Mouse (Mus musculus): ENCODE measurements around the gene Coasy.

Coasy gene

DNA sequence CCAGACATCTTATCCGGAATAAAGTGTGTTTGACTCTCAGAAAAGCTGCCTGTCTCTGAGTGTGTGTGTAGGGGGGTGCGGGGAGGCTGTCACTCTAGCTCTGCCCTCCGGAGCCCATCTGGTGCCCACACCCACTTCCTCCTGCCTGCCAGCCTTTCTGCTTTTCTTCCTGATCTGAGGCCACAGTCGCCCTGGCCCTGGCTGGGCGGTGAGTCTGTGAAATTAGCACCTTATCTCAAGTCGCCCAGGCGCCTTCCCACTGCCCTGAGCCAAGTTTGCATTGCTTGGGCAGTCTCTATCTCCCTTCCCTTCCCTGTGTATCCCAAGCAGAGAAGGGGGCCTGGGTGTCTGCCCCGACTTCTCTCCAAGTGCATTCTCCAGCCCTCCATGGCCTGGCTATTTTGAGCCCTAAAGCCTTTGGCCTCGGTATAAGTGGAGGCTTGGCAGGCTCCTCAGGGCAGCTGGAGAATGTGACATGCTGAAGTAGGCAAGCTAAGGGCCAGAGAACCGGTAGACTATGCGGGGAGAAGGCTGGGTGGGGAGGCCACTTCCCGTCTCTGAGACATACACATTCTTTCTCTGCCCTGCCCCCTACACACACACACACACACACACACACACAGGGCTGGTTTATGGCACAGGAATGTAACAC is 18.6 kb upstream of the Coasy start:
- DNase-seq, result peak; percentile 79

DNA sequence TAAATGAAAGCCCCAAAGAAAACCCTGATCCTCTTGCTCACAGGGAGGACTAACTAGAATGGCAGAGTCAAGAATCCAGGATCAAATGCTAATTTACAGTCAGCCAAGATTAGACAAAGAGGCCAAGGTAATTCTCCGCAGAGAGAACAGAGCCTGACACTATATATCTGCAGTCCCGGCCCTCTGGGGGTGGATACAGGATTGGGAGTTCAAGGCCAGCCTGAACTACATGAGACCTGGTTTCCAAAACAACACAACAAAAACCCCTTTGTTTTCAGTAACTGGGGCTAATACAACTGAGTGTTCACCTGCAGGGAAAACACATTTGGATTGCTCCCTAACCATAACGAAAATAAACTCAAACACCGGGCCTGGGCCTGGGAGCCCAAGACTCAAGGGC is 17.9 kb upstream of the Coasy start:
- no peak for DNase-seq

GRCm38 (mm10) chr11:101065002-101065401 is 17.4 kb upstream of the Coasy start:
- DNase-seq, result no peak

- peak; percentile 89 for DNase-seq
Observed at GRCm38 (mm10) chr11:101066549-101067412, 15.6 kb upstream of the Coasy start.

DNA sequence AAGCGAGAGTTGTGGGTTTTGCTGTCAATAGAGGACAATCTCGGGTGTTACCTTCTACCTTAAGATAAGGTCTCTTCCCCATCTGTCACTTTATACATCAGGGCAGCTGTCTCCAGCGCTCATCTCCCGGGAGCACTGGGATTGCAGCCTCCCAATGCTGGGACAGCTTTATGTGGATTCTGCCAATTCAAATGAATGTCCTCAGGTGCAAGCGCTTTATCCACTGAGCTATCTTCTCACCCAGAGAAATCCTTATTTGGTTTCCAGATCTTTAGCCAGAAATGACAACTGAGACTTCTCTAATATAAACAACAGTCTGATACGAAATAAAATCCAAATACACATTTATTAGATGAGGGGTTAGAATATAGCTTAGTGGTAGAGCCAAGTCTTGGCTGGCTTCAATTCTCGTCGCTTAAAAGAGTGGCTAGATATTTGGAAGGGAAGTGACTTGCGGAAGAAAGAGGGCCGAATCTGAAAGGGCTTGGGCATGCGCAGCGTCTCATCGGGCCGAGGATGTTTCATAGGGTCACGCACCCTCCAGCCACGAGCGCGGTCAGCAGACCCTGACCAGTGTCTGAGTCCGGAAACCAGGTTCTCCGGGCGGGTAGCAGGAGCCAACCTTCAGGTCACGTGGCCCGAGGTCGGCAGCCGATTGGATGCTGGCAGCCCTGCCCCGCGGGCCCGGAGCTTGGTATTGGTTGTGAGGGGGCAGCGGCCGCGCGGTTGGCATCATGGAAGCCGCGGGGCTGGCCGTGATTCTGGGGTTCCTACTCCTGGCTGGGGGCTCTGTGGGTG is 12.8 kb upstream of the Coasy start, which contains the start of gene Naglu:
Gene Naglu (plus strand): TSS at position 622 of the 798 bp plus-strand sequence.
- DNase-seq, result peak; percentile 96

DNA sequence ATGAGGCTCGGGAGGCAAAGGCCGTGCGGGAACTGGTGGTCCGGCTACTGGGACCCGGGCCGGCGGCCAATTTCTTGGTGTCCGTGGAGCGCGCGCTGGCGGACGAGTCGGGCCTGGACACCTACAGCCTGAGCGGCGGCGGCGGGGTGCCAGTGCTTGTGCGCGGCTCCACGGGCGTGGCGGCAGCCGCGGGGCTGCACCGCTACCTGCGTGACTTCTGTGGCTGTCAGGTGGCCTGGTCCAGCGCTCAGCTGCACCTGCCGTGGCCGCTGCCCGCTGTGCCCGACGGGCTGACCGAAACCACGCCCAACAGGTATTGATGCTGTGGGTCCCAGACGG is 12.2 kb upstream of the Coasy start:
- no peak for DNase-seq

DNA sequence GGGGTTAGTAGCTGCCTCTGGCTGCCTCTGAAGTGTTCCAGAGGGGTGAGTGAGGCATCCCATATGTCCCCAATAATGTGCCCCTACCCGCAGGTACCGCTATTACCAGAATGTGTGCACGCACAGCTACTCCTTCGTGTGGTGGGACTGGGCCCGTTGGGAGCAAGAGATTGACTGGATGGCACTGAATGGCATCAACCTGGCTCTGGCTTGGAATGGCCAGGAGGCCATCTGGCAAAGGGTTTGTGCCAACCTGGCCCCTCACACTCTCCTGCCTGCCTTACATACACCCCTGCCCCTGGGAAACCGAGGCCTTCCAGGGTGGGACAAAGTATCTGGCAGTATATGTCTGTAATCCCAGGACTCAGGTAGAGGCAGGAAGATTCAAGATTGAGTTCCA is 11.4 kb upstream of the Coasy start:
- DNase-seq, result no peak

DNA sequence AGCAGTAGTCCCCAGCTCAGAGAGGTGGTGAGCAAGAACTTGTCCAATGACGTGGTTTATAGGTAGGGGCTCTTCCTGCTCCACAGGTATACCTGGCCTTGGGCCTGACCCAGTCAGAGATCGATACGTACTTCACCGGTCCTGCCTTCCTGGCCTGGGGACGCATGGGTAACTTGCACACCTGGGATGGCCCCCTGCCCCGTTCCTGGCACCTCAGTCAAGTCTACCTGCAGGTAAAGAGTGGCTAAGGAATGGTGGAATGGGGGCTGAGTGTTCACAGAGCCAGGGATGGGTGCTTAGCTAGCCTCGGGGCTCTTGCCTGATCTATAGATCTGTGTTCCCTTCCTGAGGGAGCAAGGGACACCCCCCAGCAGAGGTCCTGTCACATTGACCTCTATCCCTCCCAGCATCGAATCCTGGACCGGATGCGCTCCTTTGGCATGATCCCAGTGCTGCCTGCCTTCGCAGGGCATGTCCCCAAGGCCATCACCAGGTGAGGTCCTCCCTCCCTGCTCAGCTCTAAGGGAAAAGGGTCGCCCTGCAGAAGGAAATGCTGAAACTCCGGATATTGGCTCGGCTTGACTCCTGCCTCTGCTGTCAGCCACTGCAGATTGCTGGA is 10.4 kb upstream of the Coasy start:
- DNase-seq, result no peak

DNA sequence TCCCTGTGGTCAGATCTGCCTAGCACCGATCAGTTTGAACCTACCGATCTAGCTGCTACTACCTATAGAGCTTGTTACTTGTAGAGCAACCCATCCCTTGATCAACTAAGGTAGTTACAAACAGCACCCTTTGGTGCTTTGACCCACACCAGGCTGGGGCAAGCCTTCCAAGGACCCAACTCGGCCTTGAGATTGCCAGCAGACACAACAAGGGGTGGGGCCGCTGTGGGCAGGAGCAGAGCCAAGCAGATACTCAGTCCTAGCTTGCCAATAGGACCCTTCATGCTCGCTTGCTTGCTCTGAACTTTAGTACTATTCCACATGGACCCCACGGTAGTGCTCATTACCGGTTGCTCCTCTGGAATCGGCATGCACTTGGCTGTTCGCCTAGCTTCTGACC is 4.2 kb upstream of the Coasy start, which contains the start of gene Hsd17b1:
Gene Hsd17b1 (plus strand): TSS at position 291 of the 400 bp plus-strand sequence.
- no peak for DNase-seq

- DNase-seq, result no peak
Observed at GRCm38 (mm10) chr11:101079746-101080145, 2.6 kb upstream of the Coasy start.

- DNase-seq, result no peak
Observed at GRCm38 (mm10) chr11:101080421-101080820, 1.9 kb upstream of the Coasy start.

- no peak for DNase-seq
Observed at GRCm38 (mm10) chr11:101081659-101082058, 706 bp upstream of the Coasy start.

- no peak for DNase-seq
Observed at GRCm38 (mm10) chr11:101083083-101083697, 825 bp downstream of the Coasy start.

DNA sequence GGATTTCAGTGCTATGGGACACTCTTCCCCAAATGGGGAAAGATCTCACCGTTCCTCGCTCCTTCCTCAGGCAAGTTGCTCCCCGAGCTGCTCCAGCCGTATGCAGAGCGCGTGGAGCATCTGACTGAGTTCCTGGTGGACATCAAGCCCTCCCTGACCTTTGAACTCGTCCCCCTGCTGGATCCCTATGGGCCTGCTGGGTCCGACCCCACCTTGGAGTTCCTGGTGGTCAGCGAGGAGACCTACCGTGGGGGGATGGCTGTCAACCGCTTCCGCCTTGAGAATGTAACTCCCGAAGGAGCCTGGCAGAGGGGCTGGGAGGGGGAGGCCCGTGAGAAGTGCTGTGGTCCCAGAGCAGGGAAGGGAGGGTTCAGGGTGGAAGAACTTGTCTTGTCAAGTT is 1.9 kb downstream of the Coasy start:
- no peak for DNase-seq

- no peak for DNase-seq
Observed at GRCm38 (mm10) chr11:101084811-101085210, 2.4 kb downstream of the Coasy start.

GRCm38 (mm10) chr11:101085617-101086322 is 3.4 kb downstream of the Coasy start:
- no peak for DNase-seq

- no peak for DNase-seq
Observed at GRCm38 (mm10) chr11:101086323-101086674, 3.9 kb downstream of the Coasy start.

DNA sequence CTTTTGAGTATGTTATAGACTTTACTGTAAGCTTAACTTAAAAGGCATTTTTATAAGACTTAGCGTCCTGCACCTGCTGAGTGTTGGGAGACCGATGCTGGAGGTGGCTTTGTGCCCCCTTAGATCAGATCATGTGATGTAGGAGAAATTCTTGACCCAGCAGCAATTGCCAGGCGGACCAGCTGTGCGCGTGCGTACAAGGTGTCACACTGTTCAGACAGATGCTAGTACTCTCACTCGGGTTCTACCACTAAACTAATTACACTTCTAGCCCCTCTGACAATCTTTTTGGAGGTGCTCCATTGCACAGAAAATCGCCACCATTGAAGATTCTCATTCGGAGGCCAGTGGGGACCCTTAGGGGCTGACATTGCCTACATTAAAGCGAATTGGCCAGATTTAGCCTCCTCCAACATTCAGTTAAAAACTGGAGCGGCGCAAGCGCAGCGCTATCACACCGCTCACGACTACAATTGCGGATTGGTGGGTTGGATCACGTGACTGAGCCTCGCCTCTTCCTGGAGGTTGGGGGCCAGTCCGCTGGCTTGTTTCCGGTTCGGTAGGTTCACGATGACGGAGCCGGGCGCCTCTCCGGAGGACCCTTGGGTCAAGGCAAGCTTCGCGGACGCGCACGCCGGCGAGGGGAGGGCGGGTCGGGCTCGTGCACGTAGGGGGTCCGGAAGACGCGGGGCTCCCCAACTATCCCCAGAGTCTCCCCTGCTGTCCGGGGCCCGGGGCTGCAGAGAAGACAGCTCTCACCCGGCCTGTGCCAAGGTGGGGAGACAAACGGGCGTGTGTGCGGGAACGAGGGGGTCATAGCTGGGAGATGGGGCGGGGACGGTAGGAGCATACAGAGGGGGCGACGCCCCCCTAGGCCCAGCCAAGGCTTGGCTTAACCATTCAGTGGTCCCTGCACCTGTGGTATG is 4.7 kb downstream of the Coasy start, which contains the start of gene Mlx:
Gene Mlx (plus strand): TSS at position 522 of the 926 bp plus-strand sequence.
- peak; percentile 89 for DNase-seq

DNA sequence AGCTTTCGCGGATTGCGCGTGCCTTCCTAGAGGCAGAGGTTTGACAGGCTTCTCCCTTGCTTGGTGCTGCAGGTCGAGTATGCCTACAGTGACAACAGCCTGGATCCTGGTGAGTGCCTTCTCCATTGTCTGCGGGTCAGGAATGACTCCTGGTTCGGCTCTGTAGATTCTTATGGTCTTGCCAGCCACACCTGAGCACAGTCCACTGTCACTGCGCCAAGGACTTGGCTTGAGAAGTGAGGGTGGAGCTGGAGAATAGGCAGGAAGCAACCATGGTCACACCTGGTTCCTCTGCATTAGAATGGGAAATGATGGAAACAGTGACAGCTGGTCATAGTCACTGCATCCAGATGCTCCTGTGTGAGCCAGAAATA is 5.3 kb downstream of the Coasy start:
- no peak for DNase-seq

GRCm38 (mm10) chr11:101089931-101090330 is 7.6 kb downstream of the Coasy start:
- DNase-seq, result no peak

DNA sequence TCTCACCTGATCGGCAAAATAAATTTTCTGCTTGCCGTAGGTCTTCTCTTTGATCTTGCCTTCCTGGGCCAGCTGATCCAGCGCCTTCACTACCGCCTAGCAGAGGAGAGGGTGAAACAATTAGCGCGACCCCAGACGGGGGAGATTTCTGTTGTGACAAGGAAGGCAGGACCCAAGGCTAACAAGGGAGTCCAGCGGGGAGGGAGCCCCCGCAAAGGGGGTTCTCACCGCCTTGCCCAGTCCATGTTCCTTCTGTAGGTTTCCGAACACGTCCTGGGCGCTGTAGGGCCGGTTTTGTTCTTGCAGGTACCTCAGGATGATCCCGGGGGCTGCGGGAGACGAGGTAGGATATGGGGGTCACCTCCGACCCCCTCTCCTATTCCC is 12.6 kb downstream of the Coasy start:
- no peak for DNase-seq
